Mouse (Mus musculus): ENCODE measurements around the gene Shc4.

GRCm38 (mm10) chr2:125659823-125660536 lies 64.0 kb downstream of the Shc4 start:
- TF ChIP-seq USF1 (IDR thresholded peaks at IDR 0.05; ENCODE audit: low read depth) = no peak
- TF ChIP-seq MYOD1 (IDR thresholded peaks at IDR 0.05; ENCODE audit: control insufficient read depth in 1 of 3, insufficient read length in 2 of 3, low read depth in 2 of 3) = no peak
- TF ChIP-seq POLR2AphosphoS2 (IDR thresholded peaks at IDR 0.05; ENCODE audit: insufficient read length, low read depth) = no peak
- no peak for TF ChIP-seq MAX (IDR thresholded peaks at IDR 0.05; ENCODE audit: low read depth)
- no peak for TF ChIP-seq E2F4 (IDR thresholded peaks at IDR 0.05; ENCODE audit: insufficient read depth)
- TF ChIP-seq TCF12 (IDR thresholded peaks at IDR 0.05; ENCODE audit: insufficient read depth, poor library complexity, severe bottlenecking) = no peak
- no peak for TF ChIP-seq POLR2A (IDR thresholded peaks at IDR 0.05; ENCODE audit: insufficient read length, low read depth)
- TF ChIP-seq CEBPB (IDR thresholded peaks at IDR 0.05; ENCODE audit: insufficient read depth, poor library complexity, severe bottlenecking) = no peak
- TF ChIP-seq MYOG (IDR thresholded peaks at IDR 0.05; ENCODE audit: control insufficient read depth in 1 of 3, insufficient read depth in 1 of 3, insufficient read length in 2 of 3, low read depth in 2 of 3) = no peak
- no peak for TF ChIP-seq TCF3 (IDR thresholded peaks at IDR 0.05; ENCODE audit: insufficient read length, low read depth)

All from myocyte (in vitro differentiated cells).